Mouse (Mus musculus): ENCODE data around the gene Tmco1. TPM values are rescaled to one million over a fixed set of nuclear protein-coding genes. Genes with fewer than 3 reads are reported as not detected.
A peak's percentile ranks its signal among the peaks of the same experiment; 100 is the strongest.
"Not testable (repeated sequence)": the region's sequence is repeated elsewhere in the genome, so short reads cannot be mapped to it uniquely, and the experiment has no call there.

Gene Tmco1
- polyA plus RNA-seq, 1 experiment from 2014 or later, result 94.9 TPM

- Histone ChIP-seq H3K9me3 (ENCODE audit: control insufficient read depth, low read length) (no peaks in the 10 kb centered on the region), H3K4me3 (ENCODE audit: low read depth, low read length) (no peak overlapping the region), H3K4me2 (ENCODE audit: low read length) (no peak overlapping the region), H3K36me3 (ENCODE audit: control insufficient read depth, insufficient read depth, low read length) (peaks cover 20% of the 10 kb centered on the region), H3K27ac (ENCODE audit: low read depth) (no peak overlapping the region), H3K9ac (ENCODE audit: low read length) (no peak overlapping the region), H3K27me3 (replicated peaks; ENCODE audit: control insufficient read depth, insufficient read depth, low read length) (peaks cover 8% of the 10 kb centered on the region), H3K4me1 (replicated peaks; ENCODE audit: control insufficient read depth, insufficient read depth, low read length) (no peaks in the 10 kb centered on the region)
- 93% methylated on average over 3 of the region's 3 CpGs for WGBS
- ATAC-seq (replicated peaks; ENCODE audit: low FRiP score, low TSS enrichment, low read depth) (no peak), DNase-seq (ENCODE audit: low spot score) (no peak)
Measured at GRCm38 (mm10) chr1:167336398-167336797, 28.2 kb downstream of the Tmco1 start.

- peaks cover 12% of the 10 kb centered on the region for H3K27me3 ChIP-seq (replicated peaks; ENCODE audit: control insufficient read depth, insufficient read depth, low read length)
- no peak overlapping the region for H3K27ac ChIP-seq (ENCODE audit: low read depth)
- DNase-seq (ENCODE audit: low spot score), result peak; percentile 96
- ATAC-seq (replicated peaks; ENCODE audit: low FRiP score, low TSS enrichment, low read depth), result peak; percentile 66; the same call in 1 of the 2 replicates
- no peak overlapping the region for H3K4me3 ChIP-seq (ENCODE audit: low read depth, low read length)
- no peaks in the 10 kb centered on the region for H3K9me3 ChIP-seq (ENCODE audit: control insufficient read depth, low read length)
- H3K36me3 ChIP-seq (ENCODE audit: control insufficient read depth, insufficient read depth, low read length), result peaks cover 10% of the 10 kb centered on the region
- 20% methylated on average over 12 of the region's 12 CpGs for WGBS
- no peaks in the 10 kb centered on the region for H3K4me1 ChIP-seq (replicated peaks; ENCODE audit: control insufficient read depth, insufficient read depth, low read length)
- no peak overlapping the region for H3K4me2 ChIP-seq (ENCODE audit: low read length)
- H3K9ac ChIP-seq (ENCODE audit: low read length), result no peak overlapping the region
Measured at GRCm38 (mm10) chr1:167337463-167338095, 29.4 kb downstream of the Tmco1 start.

GRCm38 (mm10) chr1:167339177-167339781 lies 31.1 kb downstream of the Tmco1 start:
- Histone ChIP-seq H3K9me3 (ENCODE audit: control insufficient read depth, low read length) (no peaks in the 10 kb centered on the region), H3K4me2 (ENCODE audit: low read length) (no peak overlapping the region), H3K9ac (ENCODE audit: low read length) (no peak overlapping the region), H3K4me3 (ENCODE audit: low read depth, low read length) (no peak overlapping the region), H3K27ac (ENCODE audit: low read depth) (no peak overlapping the region), H3K36me3 (ENCODE audit: control insufficient read depth, insufficient read depth, low read length) (no peaks in the 10 kb centered on the region), H3K4me1 (replicated peaks; ENCODE audit: control insufficient read depth, insufficient read depth, low read length) (no peaks in the 10 kb centered on the region), H3K27me3 (replicated peaks; ENCODE audit: control insufficient read depth, insufficient read depth, low read length) (peaks cover 12% of the 10 kb centered on the region)
- ATAC-seq (replicated peaks; ENCODE audit: low FRiP score, low TSS enrichment, low read depth), result no peak
- 81% methylated on average over 8 of the region's 9 CpGs for WGBS
- no peak for DNase-seq (ENCODE audit: low spot score)

- no peaks in the 10 kb centered on the region for H3K4me1 ChIP-seq (replicated peaks; ENCODE audit: control insufficient read depth, insufficient read depth, low read length)
- peak overlapping the region; percentile 72 for H3K4me2 ChIP-seq (ENCODE audit: low read length)
- DNase-seq (ENCODE audit: low spot score) (peak; percentile 55), ATAC-seq (replicated peaks; ENCODE audit: low FRiP score, low TSS enrichment, low read depth) (peak; percentile 53)
- peak overlapping the region; percentile 43 for H3K4me3 ChIP-seq (ENCODE audit: low read depth, low read length)
- H3K27me3 ChIP-seq (replicated peaks; ENCODE audit: control insufficient read depth, insufficient read depth, low read length), result peaks cover 12% of the 10 kb centered on the region
- no peaks in the 10 kb centered on the region for H3K36me3 ChIP-seq (ENCODE audit: control insufficient read depth, insufficient read depth, low read length)
- 3% methylated on average over 47 of the region's 47 CpGs for WGBS
- peak overlapping the region; percentile 22; the same call in 1 of the 2 replicates for H3K9ac ChIP-seq (ENCODE audit: low read length)
- no peak overlapping the region for H3K27ac ChIP-seq (ENCODE audit: low read depth)
- no peaks in the 10 kb centered on the region for H3K9me3 ChIP-seq (ENCODE audit: control insufficient read depth, low read length)
Measured at GRCm38 (mm10) chr1:167340111-167340787, 32.1 kb downstream of the Tmco1 start.

- WGBS, result 91% methylated on average over 3 of the region's 3 CpGs
Measured at GRCm38 (mm10) chr1:167340910-167341528, 32.8 kb downstream of the Tmco1 start.

GRCm38 (mm10) chr1:167342831-167343230 lies 34.7 kb downstream of the Tmco1 start:
- peaks cover 12% of the 10 kb centered on the region for H3K27me3 ChIP-seq (replicated peaks; ENCODE audit: control insufficient read depth, insufficient read depth, low read length)
- ATAC-seq (replicated peaks; ENCODE audit: low FRiP score, low TSS enrichment, low read depth) (no peak), DNase-seq (ENCODE audit: low spot score) (no peak)
- H3K4me3 ChIP-seq (ENCODE audit: low read depth, low read length), result no peak overlapping the region
- H3K4me1 ChIP-seq (replicated peaks; ENCODE audit: control insufficient read depth, insufficient read depth, low read length), result no peaks in the 10 kb centered on the region
- 85% methylated on average over 10 of the region's 10 CpGs for WGBS
- H3K9ac ChIP-seq (ENCODE audit: low read length), result no peak overlapping the region
- H3K36me3 ChIP-seq (ENCODE audit: control insufficient read depth, insufficient read depth, low read length), result no peaks in the 10 kb centered on the region
- no peak overlapping the region for H3K4me2 ChIP-seq (ENCODE audit: low read length)
- H3K9me3 ChIP-seq (ENCODE audit: control insufficient read depth, low read length), result no peaks in the 10 kb centered on the region
- H3K27ac ChIP-seq (ENCODE audit: low read depth), result no peak overlapping the region

More at GRCm38 (mm10) chr1:167340910-167341528, 32.8 kb downstream of the Tmco1 start:
- Histone ChIP-seq H3K9ac (ENCODE audit: low read length) (no peak overlapping the region), H3K4me2 (ENCODE audit: low read length) (peak overlapping the region; percentile 72), H3K9me3 (ENCODE audit: control insufficient read depth, low read length) (no peaks in the 10 kb centered on the region), H3K36me3 (ENCODE audit: control insufficient read depth, insufficient read depth, low read length) (no peaks in the 10 kb centered on the region), H3K27ac (ENCODE audit: low read depth) (no peak overlapping the region), H3K4me1 (replicated peaks; ENCODE audit: control insufficient read depth, insufficient read depth, low read length) (no peaks in the 10 kb centered on the region), H3K27me3 (replicated peaks; ENCODE audit: control insufficient read depth, insufficient read depth, low read length) (peaks cover 12% of the 10 kb centered on the region), H3K4me3 (ENCODE audit: low read depth, low read length) (no peak overlapping the region)
- ATAC-seq (replicated peaks; ENCODE audit: low FRiP score, low TSS enrichment, low read depth), result no peak
- no peak for DNase-seq (ENCODE audit: low spot score)

GRCm38 (mm10) chr1:167345994-167346520 lies 37.9 kb downstream of the Tmco1 start:
- not testable (repeated sequence) for H3K4me2 ChIP-seq (ENCODE audit: low read length); H3K9me3 ChIP-seq (ENCODE audit: control insufficient read depth, low read length); H3K9ac ChIP-seq (ENCODE audit: low read length); DNase-seq (ENCODE audit: low spot score); H3K36me3 ChIP-seq (ENCODE audit: control insufficient read depth, insufficient read depth, low read length); ATAC-seq (replicated peaks; ENCODE audit: low FRiP score, low TSS enrichment, low read depth); H3K4me3 ChIP-seq (ENCODE audit: low read depth, low read length); H3K27me3 ChIP-seq (replicated peaks; ENCODE audit: control insufficient read depth, insufficient read depth, low read length); H3K4me1 ChIP-seq (replicated peaks; ENCODE audit: control insufficient read depth, insufficient read depth, low read length); H3K27ac ChIP-seq (ENCODE audit: low read depth)
- 83% methylated on average over 10 of the region's 10 CpGs for WGBS

- H3K4me3 ChIP-seq (ENCODE audit: low read depth, low read length); H3K9ac ChIP-seq (ENCODE audit: low read length); H3K36me3 ChIP-seq (ENCODE audit: control insufficient read depth, insufficient read depth, low read length); ATAC-seq (replicated peaks; ENCODE audit: low FRiP score, low TSS enrichment, low read depth); H3K4me2 ChIP-seq (ENCODE audit: low read length); H3K27ac ChIP-seq (ENCODE audit: low read depth); DNase-seq (ENCODE audit: low spot score); H3K9me3 ChIP-seq (ENCODE audit: control insufficient read depth, low read length); H3K4me1 ChIP-seq (replicated peaks; ENCODE audit: control insufficient read depth, insufficient read depth, low read length); H3K27me3 ChIP-seq (replicated peaks; ENCODE audit: control insufficient read depth, insufficient read depth, low read length): not testable (repeated sequence)
- 69% methylated on average over 3 of the region's 3 CpGs for WGBS
Measured at GRCm38 (mm10) chr1:167349206-167349605, 41.0 kb downstream of the Tmco1 start.
